Mouse (Mus musculus) embryonic facial prominence, embryonic 14.5 days (tissue): ENCODE data around the gene Slamf8. TPM values are rescaled to one million over a fixed set of nuclear protein-coding genes. Genes with fewer than 3 reads are reported as not detected.
A peak's percentile ranks its signal among the peaks of the same experiment; 100 is the strongest.

Experiments
- ATAC-seq: fragments of 200-750 bp; cut with Nextera tagmentation; 2 replicates; pipeline ENCODE4 v1.8.0; 2017; ENCODE audit warnings: low read depth, moderate number of reproducible peaks, moderate TSS enrichment
- DNase-seq: peaks from one replicate; pipeline ENCODE4 v3.0.0-alpha.2; 2015; ENCODE audit warnings: low spot score
- H3K27ac ChIP-seq: fragments of 300-500 bp; sonication (generic); replicated peaks from 2 replicates; pipeline ENCODE4 v1.5.1; 2014; ENCODE audit warnings: low read depth, mild to moderate bottlenecking, low read length, moderate library complexity
- H3K27me3 ChIP-seq: fragments of 300-500 bp; sonication (generic); replicated peaks from 2 replicates; pipeline ENCODE4 v1.6.1; 2014; ENCODE audit warnings: low read length; ENCODE audit not compliant: control insufficient read depth, insufficient read depth
- H3K36me3 ChIP-seq: fragments of 300-500 bp; sonication (generic); 2 replicates; pipeline ENCODE4 v1.6.1; 2014; ENCODE audit warnings: low read length, mixed read lengths; ENCODE audit not compliant: control insufficient read depth, insufficient read depth
- H3K4me1 ChIP-seq: fragments of 300-500 bp; sonication (generic); 2 replicates; pipeline ENCODE4 v1.6.1; 2014; ENCODE audit warnings: antibody characterized with exemption, low read length; ENCODE audit not compliant: control insufficient read depth, insufficient read depth
- H3K4me2 ChIP-seq: fragments of 300-500 bp; sonication (generic); 2 replicates; pipeline ENCODE4 v1.6.1; 2014; ENCODE audit warnings: low read depth, mild to moderate bottlenecking, low read length, moderate library complexity, mixed read lengths
- H3K4me3 ChIP-seq: fragments of 300-500 bp; sonication (generic); 2 replicates; pipeline ENCODE4 v1.5.1; 2014; ENCODE audit warnings: low read depth, mild to moderate bottlenecking, low read length
- H3K9ac ChIP-seq: fragments of 300-500 bp; sonication (generic); 2 replicates; pipeline ENCODE4 v1.6.1; 2014; ENCODE audit warnings: low read depth, mild to moderate bottlenecking, low read length, moderate library complexity, mixed read lengths
- H3K9me3 ChIP-seq: fragments of 300-500 bp; sonication (generic); 2 replicates; pipeline ENCODE4 v1.6.1; 2016; ENCODE audit warnings: low read length; ENCODE audit not compliant: control insufficient read depth
- WGBS: fragments of 180-500 bp; shearing (Covaris S2); extraction: QIAGEN DNeasy Blood & Tissue Kit; methylation state at CpG from one replicate; pipeline ENCODE4 v1.1.7; 2014; 5-methylcytosine and 5-hydroxymethylcytosine counted together
- polyA plus RNA-seq: library from polyadenylated mRNA; unstranded; fragments of >200 nt; fragmentation: Nextera tagmentation; extraction: Ambion mirVana; gene quantifications from 2 replicates; pipeline ENCODE4 v1.2.1, GENCODE M21; 2014

Gene Slamf8
- polyA plus RNA-seq, 1 experiment from 2014 or later: not detected

- 1% methylated on average over 27 of the region's 66 CpGs for WGBS
Observed at GRCm38 (mm10) chr1:172562641-172563464, 27.5 kb downstream of the Slamf8 start.

GRCm38 (mm10) chr1:172555638-172556037, 34.7 kb downstream of the Slamf8 start, which contains the start of gene Vsig8:
Gene Vsig8 (plus strand): TSS chr1:172555938.
- WGBS: 80% methylated on average over 11 of the region's 11 CpGs
- Histone ChIP-seq H3K4me2 (no peak within 1 kb of the TSS), H3K27ac (no peak within 1 kb of the TSS), H3K4me3 (no peak within 1 kb of the TSS), H3K36me3 (no peaks in the 10 kb centered on the region), H3K9ac (no peak within 1 kb of the TSS), H3K9me3 (no peaks in the 10 kb centered on the region), H3K27me3 (peaks cover 6% of the 10 kb centered on the region), H3K4me1 (peaks cover 19% of the 10 kb centered on the region)
- no peak for DNase-seq
- no peak for ATAC-seq

More at GRCm38 (mm10) chr1:172562641-172563464, 27.5 kb downstream of the Slamf8 start:
- DNase-seq (peak; percentile 90), ATAC-seq (peak; percentile 92)
- H3K4me3 ChIP-seq: peak overlapping the region; percentile 71
- H3K4me1 ChIP-seq: peaks cover 10% of the 10 kb centered on the region
- peaks cover 36% of the 10 kb centered on the region for H3K27me3 ChIP-seq
- no peaks in the 10 kb centered on the region for H3K9me3 ChIP-seq
- no peaks in the 10 kb centered on the region for H3K36me3 ChIP-seq
- peak overlapping the region; percentile 73 for H3K9ac ChIP-seq
- peak overlapping the region; percentile 55; the same call in 1 of the 2 replicates for H3K27ac ChIP-seq
- H3K4me2 ChIP-seq: peak overlapping the region; percentile 97

DNA sequence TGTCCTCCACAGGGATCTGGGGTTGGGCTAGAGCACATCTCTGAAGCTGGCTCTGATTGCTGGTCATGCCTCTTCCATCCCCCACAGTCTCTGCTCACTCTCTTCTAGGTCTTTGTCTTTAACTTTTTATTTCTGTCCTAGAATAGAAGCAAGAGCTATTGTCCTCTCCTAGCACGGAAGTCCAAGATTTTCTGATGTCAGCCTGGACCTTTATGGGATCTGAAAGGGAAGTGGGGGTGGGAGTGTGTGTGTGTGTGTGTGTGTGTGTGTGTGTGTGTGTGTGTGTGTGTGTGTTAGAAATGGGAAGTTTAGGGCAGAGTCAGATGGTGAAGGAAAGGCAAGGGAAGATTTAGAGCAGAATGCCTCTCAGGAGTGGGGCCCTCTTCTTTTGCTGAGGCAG, 37.7 kb downstream of the Slamf8 start:
- no peaks in the 10 kb centered on the region; the same call in 1 of the 2 replicates for H3K27me3 ChIP-seq
- no peak overlapping the region for H3K4me2 ChIP-seq
- 46% methylated on average over 1 of the region's 1 CpGs for WGBS
- DNase-seq (no peak), ATAC-seq (no peak)
- peaks cover 26% of the 10 kb centered on the region for H3K4me1 ChIP-seq
- H3K4me3 ChIP-seq: no peak overlapping the region
- H3K36me3 ChIP-seq: no peaks in the 10 kb centered on the region
- H3K9ac ChIP-seq: no peak overlapping the region
- no peaks in the 10 kb centered on the region for H3K9me3 ChIP-seq
- no peak overlapping the region for H3K27ac ChIP-seq

DNA sequence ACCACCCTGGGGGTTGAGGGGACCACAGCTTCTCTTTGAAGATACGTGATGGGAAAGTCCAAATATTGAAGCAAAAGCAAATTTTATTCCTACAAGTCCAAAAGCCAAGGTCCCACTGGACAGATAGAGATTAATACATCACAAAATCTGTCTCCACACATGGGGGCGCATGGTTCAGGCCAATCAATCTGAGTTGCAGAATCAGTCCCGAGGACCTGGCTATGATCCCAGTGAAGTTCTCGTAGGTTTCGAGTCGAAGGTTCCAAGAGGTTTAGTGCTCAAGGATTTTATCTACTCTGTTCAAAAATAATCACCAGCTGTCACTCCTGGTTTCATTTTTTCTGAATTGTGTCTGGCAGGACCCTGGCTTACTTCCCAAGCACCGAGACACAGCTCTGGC, 39.4 kb downstream of the Slamf8 start:
- DNase-seq: no peak
- H3K9ac ChIP-seq: peak overlapping the region; percentile 26; the same call in 1 of the 2 replicates
- no peaks in the 10 kb centered on the region for H3K9me3 ChIP-seq
- H3K4me1 ChIP-seq: peaks cover 26% of the 10 kb centered on the region
- H3K4me3 ChIP-seq: peak overlapping the region; percentile 31
- 31% methylated on average over 7 of the region's 7 CpGs for WGBS
- H3K4me2 ChIP-seq: peak overlapping the region; percentile 45
- no peak overlapping the region for H3K27ac ChIP-seq
- H3K27me3 ChIP-seq: no peaks in the 10 kb centered on the region; the same call in 1 of the 2 replicates
- no peaks in the 10 kb centered on the region for H3K36me3 ChIP-seq
- ATAC-seq: no peak

GRCm38 (mm10) chr1:172550551-172550951, 39.8 kb downstream of the Slamf8 start:
- 0% methylated on average over 8 of the region's 8 CpGs for WGBS
- no peaks in the 10 kb centered on the region for H3K36me3 ChIP-seq
- H3K27ac ChIP-seq: no peak overlapping the region
- DNase-seq: peak; percentile 91
- H3K4me1 ChIP-seq: peaks cover 26% of the 10 kb centered on the region
- H3K9me3 ChIP-seq: no peaks in the 10 kb centered on the region
- H3K4me3 ChIP-seq: peak overlapping the region; percentile 31
- peak overlapping the region; percentile 26; the same call in 1 of the 2 replicates for H3K9ac ChIP-seq
- H3K4me2 ChIP-seq: peak overlapping the region; percentile 45
- ATAC-seq: peak; percentile 94
- H3K27me3 ChIP-seq: no peaks in the 10 kb centered on the region; the same call in 1 of the 2 replicates

DNA sequence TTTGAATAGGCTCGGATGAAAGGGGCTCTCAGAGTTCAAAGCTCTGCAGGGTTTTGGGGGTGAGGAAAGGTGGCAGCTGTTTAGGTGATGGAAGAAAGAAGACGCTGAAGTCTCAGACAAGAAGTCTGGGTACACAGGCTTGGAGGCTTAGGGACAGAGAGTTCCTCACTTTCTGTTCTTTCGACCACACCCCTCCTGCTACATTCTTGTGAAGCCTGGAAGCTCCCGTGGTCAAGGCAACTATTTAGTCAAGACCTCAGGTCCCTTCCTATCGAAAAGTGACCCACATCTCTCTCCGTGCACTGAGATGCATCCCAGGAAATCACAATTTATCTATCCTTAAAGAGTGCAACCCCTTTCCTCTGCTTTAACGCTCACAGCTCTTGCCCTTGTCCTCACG, 40.7 kb downstream of the Slamf8 start:
- peak overlapping the region; percentile 45 for H3K4me2 ChIP-seq
- peaks cover 26% of the 10 kb centered on the region for H3K4me1 ChIP-seq
- no peaks in the 10 kb centered on the region; the same call in 1 of the 2 replicates for H3K27me3 ChIP-seq
- H3K4me3 ChIP-seq: peak overlapping the region; percentile 31
- DNase-seq: no peak
- WGBS: 11% methylated on average over 8 of the region's 8 CpGs
- H3K9me3 ChIP-seq: no peaks in the 10 kb centered on the region
- no peaks in the 10 kb centered on the region for H3K36me3 ChIP-seq
- ATAC-seq: no peak
- no peak overlapping the region for H3K27ac ChIP-seq
- H3K9ac ChIP-seq: 0 out of 2 replicates have a peak overlapping the region, but pooled peaks have one; percentile 26

DNA sequence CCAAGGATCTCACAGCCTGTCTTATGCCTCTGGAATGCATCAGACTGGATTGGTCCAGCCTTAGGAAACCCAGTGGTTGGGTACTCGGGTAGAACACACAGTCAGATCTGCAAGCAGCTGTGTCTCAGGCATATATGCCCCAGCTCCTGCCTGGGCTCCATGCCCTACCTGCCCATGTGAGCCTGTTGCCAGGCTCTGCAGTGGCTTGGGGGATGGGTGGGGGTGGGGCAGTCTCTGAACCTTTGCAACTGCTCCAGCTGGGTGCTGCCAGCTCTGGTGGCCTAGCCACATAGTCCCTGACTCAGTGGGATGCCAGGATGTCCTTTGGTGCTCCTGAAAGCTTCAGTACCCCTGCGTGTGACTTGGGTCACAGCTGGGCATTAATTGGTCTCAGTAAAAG, 41.1 kb downstream of the Slamf8 start:
- Histone ChIP-seq H3K4me2 (0 out of 2 replicates have a peak overlapping the region, but pooled peaks have one; percentile 45), H3K36me3 (no peaks in the 10 kb centered on the region), H3K4me3 (no peak overlapping the region), H3K9ac (no peak overlapping the region), H3K27me3 (no peaks in the 10 kb centered on the region; the same call in 1 of the 2 replicates), H3K4me1 (peaks cover 26% of the 10 kb centered on the region), H3K9me3 (no peaks in the 10 kb centered on the region), H3K27ac (no peak overlapping the region)
- 17% methylated on average over 2 of the region's 2 CpGs for WGBS
- DNase-seq: no peak
- no peak for ATAC-seq

DNA sequence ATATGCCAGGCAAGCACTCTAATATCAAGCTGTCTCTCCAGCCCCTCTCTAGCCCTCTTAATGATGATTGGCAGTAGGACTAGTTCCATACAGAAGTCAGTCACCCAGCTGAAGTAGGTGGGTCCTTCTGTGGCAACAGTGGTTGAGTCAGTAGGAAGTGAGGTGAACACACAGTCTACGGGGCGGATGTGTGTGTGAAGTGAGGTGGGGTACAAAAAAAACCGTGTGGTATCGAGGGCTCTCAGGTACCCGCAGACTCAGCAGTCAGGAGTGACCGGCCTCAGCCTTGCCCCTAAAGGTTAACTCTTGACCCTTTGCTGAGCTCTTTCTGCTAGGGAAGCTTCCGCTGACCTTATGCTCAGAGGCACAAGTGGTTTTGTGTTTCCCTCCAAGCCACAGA, 41.9 kb downstream of the Slamf8 start:
- Histone ChIP-seq H3K36me3 (no peaks in the 10 kb centered on the region), H3K4me2 (no peak overlapping the region), H3K27ac (no peak overlapping the region), H3K9me3 (no peaks in the 10 kb centered on the region), H3K27me3 (no peaks in the 10 kb centered on the region; the same call in 1 of the 2 replicates), H3K9ac (no peak overlapping the region), H3K4me3 (no peak overlapping the region), H3K4me1 (peaks cover 26% of the 10 kb centered on the region)
- ATAC-seq: no peak
- 37% methylated on average over 7 of the region's 7 CpGs for WGBS
- DNase-seq: no peak
